Mouse (Mus musculus): Measurements from ENCODE around the gene Ptn.
"Not testable (repeated sequence)": the region's sequence is repeated elsewhere in the genome, so short reads cannot be mapped to it uniquely, and the experiment has no call there.

DNA sequence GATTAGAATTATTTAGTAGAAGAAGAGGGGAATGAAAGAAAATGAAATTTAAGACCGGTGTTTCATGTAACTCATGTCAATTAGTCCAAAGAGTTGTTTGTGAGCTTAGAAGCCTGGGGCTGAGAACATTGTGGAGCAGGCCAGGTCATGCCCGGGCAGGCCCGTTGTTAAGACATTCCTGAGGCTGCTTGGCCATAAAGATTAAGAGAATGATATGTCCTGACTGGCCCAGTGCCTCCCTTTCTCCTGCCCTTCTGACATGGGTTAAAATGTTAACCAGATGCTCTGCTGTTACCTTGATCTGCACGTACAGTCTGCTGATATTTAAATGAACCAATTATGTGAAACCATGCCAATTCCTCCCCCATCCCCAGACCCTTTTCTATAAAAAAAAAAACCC, 74.4 kb downstream of the Ptn start:
- not testable (repeated sequence) for TF ChIP-seq EP300, CTCF (IDR thresholded peaks at IDR 0.05; ENCODE audit: low read depth)
